Mouse (Mus musculus) kidney, adult 2 months (tissue): ENCODE measurements around the gene Ccl28. TPM values are rescaled to one million over a fixed set of nuclear protein-coding genes. Genes with fewer than 3 reads are reported as not detected.
"Not testable (repeated sequence)": the region's sequence is repeated elsewhere in the genome, so short reads cannot be mapped to it uniquely, and the experiment has no call there.

Experiments used
- DNase-seq: peaks from one replicate; pipeline ENCODE4 v3.0.0; 2021
- H3K27ac ChIP-seq: fragments of 200-500 bp; 2 replicates; pipeline ENCODE4 v1.5.1; 2012; ENCODE audit warnings: low read depth, low read length, control low read depth, inconsistent platforms; ENCODE audit not compliant: insufficient read depth
- H3K27me3 ChIP-seq: fragments of 200-500 bp; replicated peaks from 2 replicates; pipeline ENCODE4 v1.6.1; 2012; ENCODE audit warnings: mild to moderate bottlenecking, moderate library complexity, low read length, inconsistent platforms; ENCODE audit not compliant: control insufficient read depth, insufficient read depth
- H3K36me3 ChIP-seq: fragments of 200-500 bp; 2 replicates; pipeline ENCODE4 v1.6.1; 2012; ENCODE audit warnings: mild to moderate bottlenecking, moderate library complexity, low read length, inconsistent platforms; ENCODE audit not compliant: control insufficient read depth, insufficient read depth
- H3K4me1 ChIP-seq: fragments of 200-500 bp; 2 replicates; pipeline ENCODE4 v1.6.1; 2011; ENCODE audit warnings: low read length; ENCODE audit not compliant: control insufficient read depth, insufficient read depth
- H3K4me3 ChIP-seq: fragments of 200-500 bp; 2 replicates; pipeline ENCODE4 v1.5.1; 2011; ENCODE audit warnings: mild to moderate bottlenecking, low read depth, low read length, control low read depth; ENCODE audit not compliant: insufficient read depth
- CTCF ChIP-seq: fragments of 200-500 bp; conservative IDR thresholded peaks from 2 replicates; pipeline ENCODE4 v1.5.1; 2011; ENCODE audit warnings: low read depth, mild to moderate bottlenecking, control low read depth, low read length, moderate library complexity, mixed read lengths; ENCODE audit not compliant: insufficient read depth, insufficient read length
- POLR2A ChIP-seq: fragments of 200-500 bp; IDR thresholded peaks from one replicate; pipeline ENCODE4 v1.6.1; 2011; ENCODE audit warnings: low read depth, low read length, control low read depth
- WGBS: fragments of 180-500 bp; shearing (Covaris S2); methylation state at CpG from one replicate; pipeline ENCODE4 v1.1.7; 2018; 5-methylcytosine and 5-hydroxymethylcytosine counted together
- polyA plus RNA-seq: library from polyadenylated mRNA; depleted of rRNA; stranded (reverse); fragments of >200 nt; gene quantifications from 2 replicates; pipeline ENCODE4 v1.2.3, GENCODE M21; 2012

Gene Ccl28
- polyA plus RNA-seq, 1 experiment: 2.3 TPM

GRCm38 (mm10) chr13:119654734-119655133 is 31.1 kb downstream of the Ccl28 start:
- H3K36me3 ChIP-seq: no peaks in the 10 kb centered on the region
- no peak overlapping the region for H3K27ac ChIP-seq
- H3K4me3 ChIP-seq: no peak overlapping the region
- TF ChIP-seq CTCF (no peak), POLR2A (no peak)
- WGBS: 97% methylated on average over 2 of the region's 2 CpGs
- no peak for DNase-seq
- no peaks in the 10 kb centered on the region for H3K4me1 ChIP-seq
- no peaks in the 10 kb centered on the region for H3K27me3 ChIP-seq

- no peaks in the 10 kb centered on the region for H3K27me3 ChIP-seq
- H3K36me3 ChIP-seq: no peaks in the 10 kb centered on the region
- no peak overlapping the region for H3K27ac ChIP-seq
- WGBS: 81% methylated on average over 2 of the region's 2 CpGs
- no peak overlapping the region for H3K4me3 ChIP-seq
- DNase-seq: no peak
- no peak for TF ChIP-seq CTCF
- TF ChIP-seq POLR2A: no peak
- H3K4me1 ChIP-seq: no peaks in the 10 kb centered on the region
These were observed 32.6 kb downstream of the Ccl28 start for GRCm38 (mm10) chr13:119656246-119656645.

- H3K4me1 ChIP-seq: no peaks in the 10 kb centered on the region
- no peaks in the 10 kb centered on the region for H3K27me3 ChIP-seq
- no peak overlapping the region for H3K27ac ChIP-seq
- WGBS: 76% methylated on average over 6 of the region's 6 CpGs
- no peak for DNase-seq
- no peak overlapping the region for H3K4me3 ChIP-seq
- TF ChIP-seq CTCF: no peak
- TF ChIP-seq POLR2A: no peak
- H3K36me3 ChIP-seq: no peaks in the 10 kb centered on the region
These were observed 33.3 kb downstream of the Ccl28 start for GRCm38 (mm10) chr13:119656846-119657416.

GRCm38 (mm10) chr13:119661420-119661819 is 37.8 kb downstream of the Ccl28 start:
- not testable (repeated sequence) for H3K36me3 ChIP-seq, H3K27ac ChIP-seq, H3K4me1 ChIP-seq, H3K4me3 ChIP-seq, H3K27me3 ChIP-seq
- DNase-seq: peak; percentile 59
- WGBS: 57% methylated on average over 5 of the region's 9 CpGs

- DNase-seq: no peak
- no peak overlapping the region for H3K4me3 ChIP-seq
- no peaks in the 10 kb centered on the region for H3K36me3 ChIP-seq
- no peak overlapping the region for H3K27ac ChIP-seq
- no peaks in the 10 kb centered on the region; the same call in 1 of the 2 replicates for H3K4me1 ChIP-seq
- WGBS: 59% methylated on average over 8 of the region's 8 CpGs
- TF ChIP-seq POLR2A (no peak), CTCF (no peak)
- no peaks in the 10 kb centered on the region for H3K27me3 ChIP-seq
These were observed 55.2 kb downstream of the Ccl28 start for GRCm38 (mm10) chr13:119678794-119679193.

GRCm38 (mm10) chr13:119679721-119680120 is 56.1 kb downstream of the Ccl28 start:
- TF ChIP-seq CTCF (no peak), POLR2A (no peak)
- Histone ChIP-seq H3K36me3 (no peaks in the 10 kb centered on the region), H3K27ac (no peak overlapping the region), H3K4me3 (no peak overlapping the region), H3K4me1 (peaks cover 3% of the 10 kb centered on the region; the same call in 1 of the 2 replicates), H3K27me3 (no peaks in the 10 kb centered on the region)
- WGBS: 41% methylated on average over 2 of the region's 2 CpGs
- DNase-seq: peak; percentile 71

- 82% methylated on average over 3 of the region's 3 CpGs for WGBS
- DNase-seq: no peak
- Histone ChIP-seq H3K36me3 (no peaks in the 10 kb centered on the region), H3K4me3 (no peak overlapping the region), H3K4me1 (peaks cover 3% of the 10 kb centered on the region; the same call in 1 of the 2 replicates), H3K27ac (no peak overlapping the region), H3K27me3 (no peaks in the 10 kb centered on the region)
- TF ChIP-seq CTCF: no peak
- no peak for TF ChIP-seq POLR2A
These were observed 57.5 kb downstream of the Ccl28 start for GRCm38 (mm10) chr13:119681161-119681560.
